Mouse (Mus musculus) naive thymus-derived CD4-positive, alpha-beta T cell, adult 2 months (primary cell): ENCODE measurements around the gene Ndufs7.
"Not testable (repeated sequence)": the region's sequence is repeated elsewhere in the genome, so short reads cannot be mapped to it uniquely, and the experiment has no call there.

Experiments
- DNase-seq: peaks from one replicate; pipeline ENCODE4 v3.0.0-alpha.2; 2011; ENCODE audit warnings: low read depth

Ndufs7 gene

DNA sequence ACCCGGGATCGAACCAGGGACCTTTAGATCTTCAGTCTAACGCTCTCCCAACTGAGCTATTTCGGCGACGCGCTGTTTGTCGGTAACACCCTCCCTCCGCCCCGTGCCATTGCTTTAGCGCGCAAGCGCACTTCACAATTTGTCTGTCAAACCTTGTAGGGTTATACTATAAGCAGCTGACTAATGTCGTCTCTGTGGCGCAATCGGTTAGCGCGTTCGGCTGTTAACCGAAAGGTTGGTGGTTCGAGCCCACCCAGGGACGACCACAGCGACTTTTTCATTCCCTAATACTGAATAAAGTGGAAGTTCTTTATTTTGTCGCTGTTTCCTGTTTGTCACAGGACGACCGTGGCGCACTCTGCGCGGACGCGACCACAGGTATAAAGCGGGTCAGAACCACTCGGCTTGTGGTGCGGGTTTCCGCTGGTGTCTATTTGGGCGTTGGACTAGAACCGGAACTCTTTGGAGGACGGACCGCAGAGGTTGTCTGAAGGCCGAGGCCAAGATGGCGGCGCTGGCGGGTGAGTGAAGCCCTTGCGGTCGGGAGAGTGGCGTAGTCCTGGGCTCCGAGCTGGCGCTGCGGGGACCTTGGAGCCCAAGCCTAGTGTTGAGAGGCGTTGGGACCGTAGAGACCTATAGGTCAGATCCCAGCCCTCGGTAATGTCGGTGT is at the start of gene Ndufs7:
Ndufs7 (plus strand) TSS at position 151 of the 670 bp plus-strand sequence.
- peak; percentile 99 for DNase-seq

DNA sequence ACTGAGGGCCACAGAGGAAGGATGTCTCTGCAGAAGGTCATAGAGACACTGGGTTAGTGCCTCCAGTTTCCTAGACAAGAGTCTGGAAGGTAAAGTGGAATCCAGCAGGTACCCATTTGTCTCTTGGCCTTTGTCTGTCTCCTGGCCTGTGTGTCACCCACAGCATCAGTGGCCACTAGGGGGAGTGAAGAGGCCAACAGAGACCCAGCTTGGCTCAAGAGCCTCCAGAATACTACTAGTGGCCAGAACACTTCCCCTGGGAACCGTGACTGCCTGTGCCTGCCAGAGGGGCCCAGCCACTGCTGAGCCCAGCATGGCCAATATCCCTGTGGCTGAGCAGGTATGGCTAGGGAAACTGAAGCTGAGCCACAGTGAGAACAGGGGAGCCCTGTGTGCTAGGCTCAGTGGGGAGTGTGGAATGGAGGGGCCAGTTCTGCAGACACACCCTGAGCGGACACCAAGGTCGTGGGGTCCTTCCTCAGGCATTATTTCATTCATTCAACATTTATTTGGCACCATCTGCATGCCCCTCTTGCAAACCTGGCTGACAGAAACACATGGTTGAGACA is 49.4 kb upstream of the Ndufs7 start:
- DNase-seq: peak; percentile 90

DNA sequence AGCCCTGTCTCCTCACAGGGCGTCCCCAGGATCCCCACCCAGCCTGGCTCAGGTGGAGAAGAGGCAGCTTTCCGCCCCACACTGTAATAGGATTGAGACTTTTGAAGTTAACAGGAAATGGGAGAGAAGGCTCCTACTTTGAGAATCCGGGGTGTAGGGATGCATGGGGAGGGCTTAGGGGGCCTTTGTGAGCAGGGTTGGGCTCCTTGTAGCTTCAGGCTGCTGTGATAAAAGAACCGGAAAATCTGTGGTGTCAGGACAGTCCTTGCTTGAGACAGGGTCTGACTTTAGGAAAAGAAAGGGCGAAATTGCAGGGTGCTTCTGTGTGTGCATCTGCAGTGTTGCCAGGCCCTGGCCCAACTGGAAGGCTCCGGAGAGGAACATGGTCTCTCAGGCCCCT is 48.4 kb upstream of the Ndufs7 start:
- DNase-seq: no peak

DNA sequence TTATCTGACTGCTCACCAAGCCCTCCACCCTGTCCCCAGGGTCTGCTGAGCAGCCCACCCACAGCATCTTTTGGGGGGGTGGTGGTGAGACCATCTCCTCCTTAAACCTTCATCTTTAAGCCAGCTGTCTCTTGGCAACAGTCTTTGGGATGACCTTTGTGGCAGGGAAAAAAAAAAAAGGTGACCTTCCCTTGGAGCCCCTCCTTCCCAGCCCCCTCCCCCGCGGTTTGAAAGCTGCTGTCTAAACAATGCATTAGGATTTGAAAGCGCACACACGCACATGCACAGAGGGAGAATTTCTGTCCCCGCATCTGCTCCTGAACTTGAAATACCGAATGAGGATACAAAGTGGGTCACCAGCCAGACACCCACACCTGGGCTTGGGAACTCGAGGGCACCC is 44.9 kb upstream of the Ndufs7 start:
- DNase-seq: no peak

DNA sequence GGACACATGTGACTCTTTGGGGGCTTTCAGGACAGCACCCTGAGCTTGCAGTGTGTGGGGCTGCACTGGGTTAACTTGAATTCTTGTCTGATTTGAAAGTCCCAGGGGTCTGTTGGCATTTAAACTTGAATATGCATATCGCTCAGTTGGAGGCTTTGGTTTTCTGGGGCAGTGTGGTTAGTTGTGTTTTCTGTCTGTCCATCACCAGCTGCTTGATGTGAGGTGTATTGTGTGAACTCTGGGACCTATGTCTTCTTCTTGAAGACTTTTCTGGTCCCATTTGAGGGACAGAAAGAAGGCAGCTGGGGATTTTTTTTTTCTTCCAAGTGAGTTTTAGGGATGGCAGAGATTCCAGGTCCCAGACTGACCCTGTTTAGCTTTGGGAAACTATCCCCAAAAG is 41.7 kb upstream of the Ndufs7 start:
- DNase-seq: no peak

DNA sequence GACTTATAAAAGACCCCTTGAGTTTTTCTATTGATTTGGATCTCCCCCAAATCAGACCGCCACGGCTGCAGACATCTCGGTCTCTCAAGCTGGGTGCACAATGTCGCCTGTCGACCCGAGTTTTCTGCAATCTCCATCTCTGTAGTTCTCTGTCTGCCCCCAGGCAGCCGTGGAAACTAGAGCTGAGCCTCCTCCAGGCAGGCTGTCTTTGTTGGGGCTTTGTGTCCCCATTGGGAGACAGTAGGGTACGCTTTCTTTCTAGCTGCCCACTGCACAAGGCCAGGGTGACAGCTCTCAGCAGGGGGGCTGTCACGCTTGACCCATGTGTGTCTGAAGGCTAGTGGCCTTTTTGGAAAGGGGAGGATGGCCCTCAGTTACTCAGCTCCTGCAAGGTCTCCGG is 41.2 kb upstream of the Ndufs7 start:
- DNase-seq: no peak

DNA sequence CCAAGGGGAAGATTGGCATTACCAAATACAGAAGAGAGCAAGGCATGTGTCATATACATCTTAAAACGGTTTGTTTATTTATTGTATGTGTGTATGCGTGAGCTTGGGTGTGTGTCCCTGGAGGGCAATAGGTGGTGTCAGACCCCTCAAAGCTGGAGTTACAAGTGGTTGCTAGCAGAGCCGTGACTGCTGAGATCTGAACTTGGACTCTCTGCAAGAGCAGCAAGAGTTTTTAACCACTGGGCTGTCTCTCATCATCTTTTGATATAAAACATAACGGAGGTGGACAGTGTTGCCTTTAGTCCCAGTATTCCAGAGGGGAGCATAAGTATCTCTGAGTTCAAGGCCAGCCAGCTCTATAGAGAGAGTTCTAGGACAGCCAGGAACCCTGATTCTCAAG is 40.7 kb upstream of the Ndufs7 start:
- no peak for DNase-seq

DNA sequence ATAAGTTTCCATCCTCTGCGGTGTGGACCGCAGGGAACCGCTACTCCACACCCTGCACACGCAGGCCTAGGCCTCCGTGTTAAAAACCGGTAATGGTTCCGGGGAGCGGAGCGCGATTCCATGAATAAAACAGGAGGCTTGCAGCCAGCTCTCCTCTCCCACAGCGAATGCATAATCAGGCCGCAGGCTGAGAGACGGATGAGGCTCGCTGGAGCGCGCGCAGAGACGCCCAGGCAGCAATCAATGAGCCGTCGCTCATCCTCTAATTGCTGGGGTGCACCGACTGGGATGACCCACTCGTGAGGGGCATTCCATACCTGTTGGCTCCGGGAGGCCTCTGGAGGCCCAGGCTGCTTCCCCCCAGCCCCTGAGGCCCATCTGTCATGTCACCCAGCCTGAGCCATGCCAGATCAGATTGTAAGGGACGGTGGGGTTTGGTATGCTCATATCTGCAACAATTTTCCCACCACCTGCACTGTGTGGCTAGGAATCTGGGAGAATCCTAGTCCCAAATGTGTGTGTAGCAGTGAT is 40.0 kb upstream of the Ndufs7 start:
- DNase-seq: no peak

DNA sequence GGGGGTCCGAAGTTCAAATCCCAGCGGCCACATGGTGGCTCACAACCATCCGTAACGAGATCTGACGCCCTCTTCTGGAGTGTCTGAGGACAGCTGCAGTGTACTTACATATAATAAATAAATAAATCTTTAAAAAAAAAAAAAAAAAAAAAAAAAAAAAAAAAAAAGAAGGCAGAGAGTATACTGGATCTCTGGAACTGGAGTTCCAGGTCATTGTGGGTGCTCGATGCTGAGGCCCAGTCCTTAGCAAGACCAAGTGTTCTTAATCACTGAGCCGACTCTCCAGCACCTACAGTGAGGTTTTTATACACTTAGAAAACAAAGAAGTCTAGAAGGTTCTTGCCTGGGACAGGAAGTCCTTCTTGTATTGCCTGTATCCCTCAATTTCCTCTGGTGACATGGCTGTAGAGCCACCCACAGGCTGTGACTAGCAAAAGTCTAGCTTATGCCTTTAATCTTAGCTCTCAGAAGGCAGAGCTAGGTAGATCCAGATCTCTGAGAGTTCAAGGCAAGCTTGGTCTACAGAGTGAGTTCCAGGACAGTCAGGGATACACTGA is 37.3 kb upstream of the Ndufs7 start:
- DNase-seq: peak; percentile 76

DNA sequence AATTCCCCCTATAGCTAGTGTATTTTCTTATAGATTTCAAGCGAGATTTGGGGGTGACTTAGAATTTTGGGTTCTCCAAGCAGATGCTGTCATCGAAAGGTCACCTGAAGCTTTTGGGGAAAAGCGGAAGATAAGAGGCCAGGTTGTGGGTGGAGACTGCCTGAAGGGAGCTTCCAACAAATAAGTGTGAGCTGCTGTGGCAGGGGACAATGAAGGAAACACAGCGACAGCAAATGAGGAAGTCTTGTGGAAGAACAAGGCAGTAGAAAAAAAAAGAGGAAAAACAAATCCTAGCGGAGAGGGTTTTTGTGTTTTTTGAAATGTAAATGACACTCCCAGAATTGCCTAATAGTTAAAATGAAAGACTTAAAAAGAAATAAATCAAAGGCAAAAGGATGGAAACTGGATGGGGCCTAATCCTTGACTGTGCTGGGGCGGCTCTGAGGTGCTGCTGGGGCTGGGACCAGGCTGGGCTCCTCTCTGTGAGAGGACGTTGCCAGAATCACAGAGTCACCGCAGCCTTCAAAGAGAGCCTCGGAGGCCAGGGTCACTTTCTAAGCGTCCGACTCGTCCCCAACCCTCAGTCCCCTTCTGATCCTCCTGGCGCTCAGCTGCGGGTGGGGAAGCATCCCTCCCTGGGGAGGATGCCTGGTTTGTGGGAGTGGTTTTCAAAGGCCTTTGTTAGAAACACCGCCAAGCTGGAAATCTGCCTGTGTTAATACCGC is 33.7 kb upstream of the Ndufs7 start:
- DNase-seq: no peak

DNA sequence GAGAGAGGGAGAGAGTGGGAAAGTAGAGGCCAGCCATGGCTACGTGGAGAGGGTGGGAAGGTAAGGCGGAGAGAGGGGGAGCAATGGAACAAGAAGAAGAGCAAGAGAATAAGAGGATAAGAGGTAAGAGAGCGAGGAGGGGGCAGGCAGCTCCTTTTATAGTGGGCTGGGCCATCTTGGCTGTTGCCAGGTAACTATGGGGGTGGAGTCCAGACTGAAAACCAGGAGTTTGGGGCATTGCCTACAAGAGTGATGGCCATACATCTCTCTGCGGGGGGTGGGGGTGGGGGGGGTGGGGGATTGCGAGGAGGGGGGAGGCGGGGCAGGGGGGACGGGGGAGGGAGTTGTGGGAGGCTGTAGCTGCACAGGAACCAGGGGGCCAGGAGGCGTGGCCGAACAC is 28.2 kb upstream of the Ndufs7 start:
- no peak for DNase-seq

DNA sequence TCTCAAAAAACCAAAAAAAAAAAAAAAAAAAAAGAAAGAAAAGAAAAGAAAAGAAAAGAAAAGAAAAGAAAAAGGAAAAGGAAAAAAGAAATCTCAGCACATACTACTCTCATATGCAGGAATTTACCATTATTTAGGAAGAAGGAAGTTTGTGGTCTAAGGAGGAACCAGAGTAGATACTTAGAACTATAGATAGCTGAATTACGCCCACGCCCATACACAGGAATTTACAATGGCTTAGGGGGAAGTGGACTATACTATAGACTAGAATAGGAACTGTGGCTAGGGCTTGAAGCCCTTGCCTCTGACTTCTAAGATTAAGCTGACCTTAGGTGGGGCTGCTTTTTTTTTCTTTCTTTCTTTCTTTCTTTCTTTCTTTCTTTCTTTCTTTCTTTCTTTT is 25.8 kb upstream of the Ndufs7 start:
- not testable (repeated sequence) for DNase-seq

DNA sequence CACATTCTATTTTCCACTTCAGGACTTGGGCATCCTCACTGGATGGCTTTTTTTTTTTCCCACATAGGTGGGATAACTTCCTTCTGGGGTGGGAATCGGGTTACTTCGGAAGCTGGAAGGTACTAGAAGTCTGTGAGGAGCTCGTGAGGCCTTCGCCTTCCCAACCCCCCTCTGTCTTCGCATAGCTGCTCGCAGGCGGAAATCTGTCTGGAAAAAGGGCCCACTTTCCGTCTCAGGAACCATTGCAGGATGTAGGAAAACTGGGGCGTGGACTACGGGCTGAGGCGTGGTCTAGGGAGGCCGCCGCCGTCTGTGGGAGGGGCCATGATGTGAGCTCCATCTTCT is 22.9 kb upstream of the Ndufs7 start:
- no peak for DNase-seq

DNA sequence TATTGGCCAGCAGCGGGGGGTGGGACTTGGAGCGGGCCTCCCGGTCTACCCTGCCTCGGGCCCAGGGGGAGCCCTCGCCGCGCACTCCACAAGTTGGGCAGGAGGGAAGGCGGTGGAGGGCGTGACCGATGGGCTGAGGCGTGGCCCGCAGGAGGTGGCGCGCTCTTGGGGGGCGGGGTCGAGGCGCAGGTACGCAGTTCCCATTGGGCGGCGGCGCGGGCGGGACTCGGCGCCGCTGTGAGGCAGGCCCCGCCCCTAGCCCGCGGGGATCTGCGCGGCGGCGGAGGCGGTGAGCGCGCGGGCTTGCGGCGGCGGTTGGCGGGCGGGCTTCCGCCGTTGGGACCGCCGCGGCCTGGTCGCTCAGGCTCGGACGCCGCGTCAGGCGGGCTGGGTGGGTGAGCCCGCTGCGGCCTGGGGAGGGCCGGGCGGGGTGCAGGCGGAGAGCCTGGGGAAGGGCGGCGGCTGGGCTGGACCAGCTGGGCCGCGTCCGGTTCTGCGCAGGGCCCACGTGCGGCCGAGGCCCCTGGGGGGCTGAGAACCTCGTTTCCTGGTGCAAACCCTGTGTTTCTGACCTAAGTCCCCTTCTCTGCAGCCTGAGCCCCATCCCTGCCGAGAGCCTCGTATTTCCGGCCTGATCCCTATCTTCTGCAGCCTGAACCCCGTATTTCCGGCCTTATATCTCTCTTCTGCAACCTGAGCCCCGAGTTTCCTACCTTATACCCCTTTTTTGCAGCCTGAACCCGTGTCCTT is 22.3 kb upstream of the Ndufs7 start, which contains the start of gene Mum1:
Mum1 (plus strand) TSS at position 19 of the 750 bp plus-strand sequence.
- DNase-seq: peak; percentile 98

DNA sequence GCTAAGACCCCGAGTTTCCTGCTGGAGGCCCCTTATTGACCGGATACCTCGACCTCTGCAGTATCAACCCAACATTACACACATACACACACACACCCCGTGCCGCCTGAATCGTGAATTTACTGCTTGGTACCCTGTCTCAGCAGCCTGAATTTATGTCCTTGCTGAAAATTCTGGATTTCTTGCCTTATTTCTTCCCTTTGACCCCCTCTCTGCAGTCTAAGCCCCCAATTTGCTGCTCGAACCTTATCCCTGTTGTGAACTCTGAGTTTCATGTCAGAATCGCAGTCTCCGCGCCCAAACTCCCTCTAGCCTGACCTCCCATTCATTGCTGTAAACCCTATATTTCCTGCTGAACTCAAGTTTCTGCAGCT is 21.8 kb upstream of the Ndufs7 start:
- no peak for DNase-seq

DNA sequence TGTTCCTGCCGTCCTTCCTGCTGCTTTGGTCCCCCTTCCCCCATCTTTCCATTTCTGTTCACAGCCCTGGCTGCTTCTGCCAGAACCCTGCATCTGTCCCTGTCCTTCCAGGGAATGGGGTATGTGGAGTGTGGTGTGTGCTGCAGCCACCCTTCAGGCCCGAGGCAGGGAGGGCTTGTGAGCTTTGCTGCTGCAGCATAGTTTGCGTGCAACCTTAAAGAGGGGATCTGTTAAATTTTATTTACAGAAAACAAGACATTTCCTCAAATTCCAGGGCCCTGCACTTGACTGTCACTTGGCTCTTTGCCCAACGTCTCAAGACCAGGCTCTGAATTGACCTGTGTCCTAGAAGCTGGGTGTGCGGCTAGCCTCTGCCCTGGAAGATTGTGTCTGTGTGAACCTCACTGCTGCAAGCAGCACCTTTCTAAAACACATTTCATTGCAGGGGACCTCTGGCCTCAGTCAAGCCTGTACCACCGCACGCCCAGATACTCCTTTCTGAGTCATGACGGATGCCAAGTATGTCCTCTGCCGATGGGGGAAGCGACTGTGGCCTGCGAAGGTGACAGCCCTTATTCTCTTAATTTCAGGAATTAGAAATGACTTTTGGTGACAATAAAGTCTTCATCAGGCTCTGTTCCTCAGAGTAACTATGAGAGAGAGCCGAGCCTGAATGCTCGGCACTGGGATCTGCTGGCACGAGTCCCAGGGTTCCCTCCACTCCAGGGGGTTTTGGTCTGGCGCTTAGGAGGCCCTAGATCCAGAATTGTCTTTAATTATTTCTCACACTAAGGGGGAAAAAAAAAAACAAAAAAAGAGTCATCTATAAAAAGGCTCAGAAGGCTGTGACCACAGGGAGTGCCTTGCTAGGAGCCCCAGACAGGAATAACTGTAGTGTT is 20.8 kb upstream of the Ndufs7 start:
- no peak for DNase-seq

DNA sequence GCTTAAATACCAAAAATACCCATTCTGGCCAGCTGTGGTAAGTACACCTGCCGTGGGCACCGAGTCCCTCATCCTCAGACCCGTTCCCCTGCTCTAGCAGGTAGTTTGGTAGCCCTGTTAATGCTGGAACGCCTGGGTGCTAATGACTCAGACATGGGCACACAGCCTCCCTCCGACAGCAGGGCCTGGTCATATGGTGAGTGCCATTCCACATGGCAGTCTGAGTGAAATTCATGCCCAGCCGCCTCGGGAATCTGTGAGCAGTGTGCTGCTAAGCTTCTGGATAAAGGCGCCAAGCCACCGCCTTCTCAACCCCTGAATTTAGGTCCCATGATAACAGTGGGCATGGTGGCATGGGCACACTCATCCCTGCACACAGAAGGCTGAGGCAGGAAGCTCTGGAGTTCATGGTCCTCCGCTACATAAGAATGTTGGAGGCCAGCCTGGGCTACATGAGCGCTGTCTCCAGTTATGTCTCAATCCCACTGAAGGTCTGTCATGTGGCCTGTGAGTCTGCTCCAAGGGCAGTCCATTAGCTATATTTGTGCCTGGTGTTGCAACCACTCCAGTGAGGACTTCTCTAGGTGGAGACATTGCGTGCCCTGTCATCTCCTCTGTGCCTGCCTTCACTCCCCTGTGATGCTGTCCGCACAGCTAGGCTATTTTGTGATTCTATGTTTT is 12.6 kb upstream of the Ndufs7 start:
- no peak for DNase-seq

DNA sequence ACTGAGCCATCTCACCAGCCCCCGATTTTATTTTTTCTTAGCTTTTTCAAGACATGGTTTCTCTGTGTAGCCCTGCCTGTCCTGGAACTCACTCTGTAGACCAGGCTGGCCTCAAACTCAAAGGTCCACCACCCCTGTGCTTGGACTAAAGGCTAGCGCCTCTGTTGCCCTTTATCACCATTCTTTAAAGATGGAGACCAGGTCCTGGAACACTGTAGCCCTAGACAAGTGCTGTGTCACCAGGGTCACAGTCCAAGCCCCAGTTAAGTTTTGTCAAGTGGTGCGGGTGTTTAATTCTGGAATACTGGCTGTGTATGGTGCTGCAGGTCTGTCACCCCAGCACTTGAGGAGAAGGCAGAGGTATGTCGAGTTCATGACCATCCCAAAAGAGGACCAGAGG is 11.9 kb upstream of the Ndufs7 start:
- DNase-seq: no peak

DNA sequence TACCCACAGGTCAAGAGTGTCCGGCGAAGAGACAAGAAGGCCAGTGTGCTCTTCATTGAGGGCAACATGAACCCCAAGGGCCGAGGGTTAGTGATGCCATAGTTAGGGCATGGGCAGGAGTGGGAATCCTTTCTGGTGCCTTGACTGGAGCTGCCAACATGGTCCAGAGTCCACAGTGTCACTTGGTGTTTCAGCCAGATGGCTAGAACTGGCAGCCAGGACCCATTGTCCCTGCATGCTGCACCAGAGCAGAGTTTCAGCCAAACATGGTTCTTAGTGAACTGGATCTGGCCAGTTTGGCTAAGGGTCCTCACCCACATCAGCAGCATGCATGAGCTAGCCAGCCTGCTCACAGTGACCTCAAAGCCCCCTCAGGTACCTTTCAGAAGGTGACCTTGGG is 10.6 kb upstream of the Ndufs7 start:
- DNase-seq: no peak

DNA sequence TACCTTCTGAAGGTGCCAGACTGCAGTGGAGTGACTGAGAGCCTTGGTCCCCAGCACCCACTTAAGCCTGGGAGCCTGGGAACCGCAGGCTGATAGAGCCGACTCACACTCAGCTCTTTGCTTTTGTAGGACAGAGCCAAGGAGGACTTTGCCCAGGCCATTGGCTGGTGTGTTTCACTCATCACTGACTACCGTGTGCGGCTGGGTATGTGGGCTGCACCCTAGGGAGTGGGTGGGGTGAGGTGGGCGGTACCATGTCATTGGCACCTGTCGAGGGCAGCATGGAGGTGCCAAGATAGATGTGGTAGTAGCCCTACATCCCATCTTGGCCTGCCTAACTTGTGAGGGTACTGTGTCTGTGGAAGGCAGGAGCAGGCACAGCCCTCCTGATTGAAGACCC is 9.1 kb upstream of the Ndufs7 start:
- DNase-seq: no peak

DNA sequence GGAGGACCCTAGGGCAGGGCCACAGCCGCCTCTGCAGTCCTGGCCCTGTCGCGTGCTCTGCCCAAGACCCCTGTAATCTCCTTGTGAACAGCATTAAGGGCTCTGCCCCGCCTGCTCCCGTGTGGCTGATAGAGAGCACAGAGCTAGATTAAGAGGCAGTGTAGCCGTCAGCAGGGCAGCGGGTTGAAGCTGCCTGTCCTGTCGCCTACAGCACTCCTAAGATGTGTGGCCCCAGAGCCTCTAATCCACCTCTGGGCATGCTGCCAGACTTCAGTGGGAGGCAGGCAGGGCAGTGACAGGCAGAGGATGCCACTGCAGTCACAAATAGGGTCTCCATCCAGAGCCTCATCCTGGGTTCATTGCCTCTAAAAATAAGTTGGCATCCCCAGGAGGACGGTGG is 6.8 kb upstream of the Ndufs7 start:
- no peak for DNase-seq
